Mouse (Mus musculus): ENCODE results near the gene Ccrl2. TPM values are rescaled to one million over a fixed set of nuclear protein-coding genes. Genes with fewer than 3 reads are reported as not detected.

Gene Ccrl2
- polyA plus RNA-seq, 1 experiment from 2014 or later: 0.93 TPM

DNA sequence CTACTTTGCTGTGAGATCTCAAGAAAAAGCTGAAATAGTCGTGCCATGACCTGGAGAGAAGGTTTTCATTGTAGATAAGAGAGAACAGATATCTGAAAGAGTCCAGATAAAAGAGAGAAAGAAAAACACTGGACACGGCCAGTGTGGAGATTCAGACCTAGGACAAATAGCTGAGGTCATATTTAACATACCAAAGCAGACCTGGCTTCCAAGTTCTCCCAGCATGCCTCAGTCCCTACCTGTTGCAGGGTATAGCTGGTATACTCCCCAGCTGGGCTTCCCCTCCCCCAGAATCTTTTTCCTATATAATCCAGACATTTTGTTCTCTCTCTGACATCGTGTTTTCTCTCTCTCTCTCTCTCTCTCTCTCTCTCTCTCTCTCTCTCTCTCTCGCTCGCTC is 30.6 kb upstream of the Ccrl2 start:
- Histone ChIP-seq H3K9me3 (no peaks in the 10 kb centered on the region), H3K4me2 (replicated peaks) (no peak overlapping the region), H3K4me1 (peaks cover 9% of the 10 kb centered on the region), H3K4me3 (no peak overlapping the region), H3K27me3 (no peaks in the 10 kb centered on the region), H3K36me3 (no peaks in the 10 kb centered on the region), H3K9ac (no peak overlapping the region), H3K27ac (no peak overlapping the region)
- no peak for ATAC-seq (ENCODE audit: insufficient number of reproducible peaks, insufficient read depth, low FRiP score, low TSS enrichment)
- WGBS: 15% methylated on average over 5 of the region's 5 CpGs

- Histone ChIP-seq H3K36me3 (no peaks in the 10 kb centered on the region), H3K27ac (no peak overlapping the region), H3K4me1 (peaks cover 9% of the 10 kb centered on the region), H3K9me3 (no peaks in the 10 kb centered on the region), H3K4me3 (no peak overlapping the region), H3K9ac (no peak overlapping the region), H3K4me2 (replicated peaks) (no peak overlapping the region), H3K27me3 (no peaks in the 10 kb centered on the region)
- 29% methylated on average over 3 of the region's 3 CpGs for WGBS
- no peak for ATAC-seq (ENCODE audit: insufficient number of reproducible peaks, insufficient read depth, low FRiP score, low TSS enrichment)
Observed at GRCm38 (mm10) chr9:111086995-111087606, 29.8 kb upstream of the Ccrl2 start.

DNA sequence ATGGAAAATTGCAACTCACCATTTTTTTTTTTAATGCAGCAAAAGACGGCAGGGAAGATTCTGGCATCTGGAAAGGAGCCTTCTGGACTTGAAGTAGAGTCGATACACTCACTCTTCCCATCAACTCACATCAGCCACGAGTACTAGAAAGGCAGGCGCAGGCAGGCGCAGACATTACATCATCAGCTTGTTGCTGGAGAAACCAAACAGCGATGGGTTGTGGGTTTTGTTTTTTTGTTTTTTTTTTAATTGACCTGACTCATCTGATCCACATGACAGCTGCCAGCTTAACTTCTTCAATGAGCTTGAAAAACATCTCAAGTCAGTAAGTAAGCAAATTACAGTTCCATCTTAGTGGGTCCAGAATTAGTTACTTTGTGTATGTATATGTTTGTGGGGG is 28.8 kb upstream of the Ccrl2 start:
- Histone ChIP-seq H3K9me3 (no peaks in the 10 kb centered on the region), H3K36me3 (no peaks in the 10 kb centered on the region), H3K4me2 (replicated peaks) (no peak overlapping the region), H3K9ac (no peak overlapping the region), H3K4me3 (no peak overlapping the region), H3K27me3 (no peaks in the 10 kb centered on the region), H3K27ac (no peak overlapping the region), H3K4me1 (peaks cover 9% of the 10 kb centered on the region)
- WGBS: 65% methylated on average over 6 of the region's 6 CpGs
- no peak for ATAC-seq (ENCODE audit: insufficient number of reproducible peaks, insufficient read depth, low FRiP score, low TSS enrichment)

- 47% methylated on average over 4 of the region's 4 CpGs for WGBS
- Histone ChIP-seq H3K4me2 (replicated peaks) (no peak overlapping the region), H3K27me3 (no peaks in the 10 kb centered on the region), H3K9ac (no peak overlapping the region), H3K36me3 (no peaks in the 10 kb centered on the region), H3K9me3 (no peaks in the 10 kb centered on the region), H3K4me3 (no peak overlapping the region), H3K4me1 (peaks cover 9% of the 10 kb centered on the region), H3K27ac (no peak overlapping the region)
- no peak for ATAC-seq (ENCODE audit: insufficient number of reproducible peaks, insufficient read depth, low FRiP score, low TSS enrichment)
Observed at GRCm38 (mm10) chr9:111085329-111085728, 28.0 kb upstream of the Ccrl2 start.

GRCm38 (mm10) chr9:111081765-111082164 is 24.4 kb upstream of the Ccrl2 start:
- Histone ChIP-seq H3K4me2 (replicated peaks) (no peak overlapping the region), H3K27ac (no peak overlapping the region), H3K4me1 (no peaks in the 10 kb centered on the region), H3K4me3 (no peak overlapping the region), H3K9ac (no peak overlapping the region), H3K36me3 (no peaks in the 10 kb centered on the region), H3K27me3 (no peaks in the 10 kb centered on the region), H3K9me3 (no peaks in the 10 kb centered on the region; the same call in 1 of the 2 replicates)
- 77% methylated on average over 5 of the region's 5 CpGs for WGBS
- ATAC-seq (ENCODE audit: insufficient number of reproducible peaks, insufficient read depth, low FRiP score, low TSS enrichment): no peak

- ATAC-seq (ENCODE audit: insufficient number of reproducible peaks, insufficient read depth, low FRiP score, low TSS enrichment): no peak
- Histone ChIP-seq H3K9me3 (no peaks in the 10 kb centered on the region; the same call in 1 of the 2 replicates), H3K4me1 (no peaks in the 10 kb centered on the region), H3K36me3 (no peaks in the 10 kb centered on the region), H3K4me2 (replicated peaks) (no peak overlapping the region), H3K27ac (no peak overlapping the region), H3K27me3 (no peaks in the 10 kb centered on the region), H3K4me3 (no peak overlapping the region), H3K9ac (no peak overlapping the region)
- WGBS: 90% methylated on average over 8 of the region's 8 CpGs
Observed at GRCm38 (mm10) chr9:111080801-111081200, 23.5 kb upstream of the Ccrl2 start.

GRCm38 (mm10) chr9:111077745-111078144 is 20.4 kb upstream of the Ccrl2 start:
- H3K4me2 ChIP-seq (replicated peaks): no peak overlapping the region
- 54% methylated on average over 5 of the region's 5 CpGs for WGBS
- H3K27ac ChIP-seq: no peak overlapping the region
- no peaks in the 10 kb centered on the region for H3K27me3 ChIP-seq
- no peak overlapping the region for H3K4me3 ChIP-seq
- H3K4me1 ChIP-seq: no peaks in the 10 kb centered on the region
- no peak overlapping the region for H3K9ac ChIP-seq
- peaks cover 8% of the 10 kb centered on the region; the same call in 1 of the 2 replicates for H3K9me3 ChIP-seq
- no peak for ATAC-seq (ENCODE audit: insufficient number of reproducible peaks, insufficient read depth, low FRiP score, low TSS enrichment)
- H3K36me3 ChIP-seq: no peaks in the 10 kb centered on the region

- H3K36me3 ChIP-seq: no peaks in the 10 kb centered on the region
- H3K4me2 ChIP-seq (replicated peaks): no peak overlapping the region
- ATAC-seq (ENCODE audit: insufficient number of reproducible peaks, insufficient read depth, low FRiP score, low TSS enrichment): no peak
- H3K4me3 ChIP-seq: no peak overlapping the region
- H3K4me1 ChIP-seq: peaks cover 5% of the 10 kb centered on the region; the same call in 1 of the 2 replicates
- no peak overlapping the region for H3K9ac ChIP-seq
- no peak overlapping the region for H3K27ac ChIP-seq
- H3K27me3 ChIP-seq: no peaks in the 10 kb centered on the region
- WGBS: 71% methylated on average over 4 of the region's 4 CpGs
- peaks cover 8% of the 10 kb centered on the region; the same call in 1 of the 2 replicates for H3K9me3 ChIP-seq
Observed at GRCm38 (mm10) chr9:111072971-111073370, 15.7 kb upstream of the Ccrl2 start.

DNA sequence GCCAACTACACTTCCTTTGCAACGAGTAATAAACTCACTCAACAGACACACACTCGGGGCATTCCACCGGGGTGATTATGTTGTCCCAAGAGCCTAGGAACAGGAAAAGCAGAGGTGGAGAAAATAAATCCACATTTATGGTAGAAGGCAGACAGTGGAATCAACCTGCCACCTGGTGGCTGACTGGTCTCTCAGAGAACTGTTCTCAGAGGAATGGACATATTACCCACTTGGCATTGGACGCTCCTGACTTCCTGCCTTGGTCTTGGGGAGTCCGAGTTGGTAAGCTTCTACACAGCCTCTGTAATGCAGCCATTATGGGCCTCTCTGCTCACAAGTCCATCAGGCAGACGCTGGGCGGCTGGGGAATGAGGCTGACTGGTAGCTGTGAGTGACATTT is 14.9 kb upstream of the Ccrl2 start:
- Histone ChIP-seq H3K36me3 (no peaks in the 10 kb centered on the region), H3K9ac (no peak overlapping the region), H3K9me3 (peaks cover 8% of the 10 kb centered on the region; the same call in 1 of the 2 replicates), H3K4me2 (replicated peaks) (no peak overlapping the region), H3K4me3 (no peak overlapping the region), H3K4me1 (peaks cover 5% of the 10 kb centered on the region; the same call in 1 of the 2 replicates), H3K27ac (no peak overlapping the region), H3K27me3 (no peaks in the 10 kb centered on the region)
- WGBS: 52% methylated on average over 7 of the region's 7 CpGs
- ATAC-seq (ENCODE audit: insufficient number of reproducible peaks, insufficient read depth, low FRiP score, low TSS enrichment): no peak

DNA sequence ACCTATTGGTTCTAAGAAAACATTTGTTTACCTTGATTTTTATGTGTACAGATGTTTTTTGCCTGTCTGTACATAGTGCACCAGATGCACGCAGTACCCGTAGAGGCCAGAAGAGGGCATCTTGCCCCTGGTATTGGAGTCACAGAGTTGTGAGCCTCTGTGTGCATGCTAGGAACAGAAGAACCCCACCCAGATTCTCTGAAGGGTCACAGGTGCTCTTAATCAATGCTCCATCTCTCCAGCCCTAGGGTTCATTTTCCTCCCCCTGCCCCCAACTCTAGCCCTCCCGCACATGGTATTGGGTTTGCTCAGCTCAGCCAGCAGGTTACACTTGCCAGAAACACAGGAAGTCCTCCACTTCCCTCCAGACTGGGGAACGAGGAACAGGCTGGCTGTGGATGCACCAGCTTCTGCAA is 13.2 kb upstream of the Ccrl2 start:
- Histone ChIP-seq H3K4me3 (no peak overlapping the region), H3K27ac (no peak overlapping the region), H3K27me3 (no peaks in the 10 kb centered on the region), H3K36me3 (no peaks in the 10 kb centered on the region), H3K4me1 (peaks cover 5% of the 10 kb centered on the region; the same call in 1 of the 2 replicates), H3K9ac (no peak overlapping the region), H3K9me3 (peaks cover 8% of the 10 kb centered on the region; the same call in 1 of the 2 replicates), H3K4me2 (replicated peaks) (no peak overlapping the region)
- no peak for ATAC-seq (ENCODE audit: insufficient number of reproducible peaks, insufficient read depth, low FRiP score, low TSS enrichment)
- WGBS: 17% methylated on average over 4 of the region's 4 CpGs

DNA sequence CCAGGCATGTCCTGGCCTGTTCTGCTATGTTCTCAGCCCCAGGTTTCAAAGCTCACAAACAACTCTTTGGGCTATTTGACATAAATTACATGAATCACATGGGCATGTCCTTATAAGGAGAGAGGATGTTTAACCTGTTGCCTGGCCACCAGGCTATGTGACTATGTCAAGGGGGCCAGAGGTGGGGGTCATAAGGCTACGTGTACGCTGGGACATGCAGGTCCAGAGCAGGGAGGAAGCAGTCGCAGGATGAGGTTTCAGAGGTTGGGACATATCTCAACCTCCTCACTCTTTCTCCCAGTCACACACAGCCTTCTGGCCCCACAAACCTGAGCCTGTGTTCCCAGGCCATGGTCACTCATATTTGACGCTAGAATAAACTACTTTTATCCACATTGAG is 9.7 kb upstream of the Ccrl2 start:
- ATAC-seq (ENCODE audit: insufficient number of reproducible peaks, insufficient read depth, low FRiP score, low TSS enrichment): no peak
- H3K4me2 ChIP-seq (replicated peaks): no peak overlapping the region
- WGBS: 80% methylated on average over 4 of the region's 4 CpGs
- no peaks in the 10 kb centered on the region for H3K27me3 ChIP-seq
- no peaks in the 10 kb centered on the region for H3K9me3 ChIP-seq
- peaks cover 5% of the 10 kb centered on the region; the same call in 1 of the 2 replicates for H3K4me1 ChIP-seq
- no peak overlapping the region for H3K27ac ChIP-seq
- H3K9ac ChIP-seq: no peak overlapping the region
- H3K36me3 ChIP-seq: no peaks in the 10 kb centered on the region
- no peak overlapping the region for H3K4me3 ChIP-seq

GRCm38 (mm10) chr9:111062840-111063239 is 5.5 kb upstream of the Ccrl2 start:
- no peak for ATAC-seq (ENCODE audit: insufficient number of reproducible peaks, insufficient read depth, low FRiP score, low TSS enrichment)

More at GRCm38 (mm10) chr9:111062840-111063239, 5.5 kb upstream of the Ccrl2 start:
- H3K27ac ChIP-seq: no peak overlapping the region
- no peak overlapping the region for H3K4me3 ChIP-seq
- no peaks in the 10 kb centered on the region for H3K36me3 ChIP-seq
- H3K27me3 ChIP-seq: no peaks in the 10 kb centered on the region
- H3K4me1 ChIP-seq: no peaks in the 10 kb centered on the region
- no peak overlapping the region for H3K4me2 ChIP-seq (replicated peaks)
- WGBS: 60% methylated on average over 5 of the region's 5 CpGs
- H3K9ac ChIP-seq: no peak overlapping the region
- H3K9me3 ChIP-seq: no peaks in the 10 kb centered on the region
